Mouse (Mus musculus): Measurements from ENCODE around the gene 4932438H23Rik.

DNA sequence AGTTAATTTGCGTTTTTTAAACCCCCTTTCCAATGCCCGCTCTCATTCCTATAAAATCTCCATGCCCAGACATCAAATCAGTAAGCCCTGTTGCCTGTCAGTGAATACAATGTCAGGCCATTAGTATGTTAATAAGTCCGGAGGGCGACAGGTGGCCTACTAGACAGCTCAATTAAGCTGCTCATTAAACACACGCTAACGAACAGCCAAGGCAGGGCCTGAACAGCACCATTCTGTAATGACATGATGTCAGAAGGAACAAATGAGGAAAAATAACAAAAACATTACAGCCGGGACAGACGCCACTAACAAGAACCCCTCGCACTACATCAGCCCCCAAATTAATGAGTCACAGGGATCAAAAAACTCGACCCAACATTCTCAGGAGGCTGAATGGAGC is 45.5 kb upstream of the 4932438H23Rik start:
- TF ChIP-seq POLR2A (IDR thresholded peaks at IDR 0.05; ENCODE audit: low read depth, low read length) (no peak), CTCF (IDR thresholded peaks at IDR 0.05; ENCODE audit: extremely low read depth, insufficient read length, insufficient replicate concordance, low read depth, low read length) (no peak)
